Mouse (Mus musculus): ENCODE data around the gene Uqcrc1.

The Uqcrc1 gene

GRCm38 (mm10) chr9:108985710-108986109, 49.3 kb downstream of the Uqcrc1 start, which contains the start of gene Ucn2:
Gene Ucn2, plus strand, starts transcription at chr9:108986010.
- DNase-seq (ENCODE audit: low spot score) = no peak

GRCm38 (mm10) chr9:108987704-108988350, 51.4 kb downstream of the Uqcrc1 start:
- DNase-seq (ENCODE audit: low spot score) = no peak

GRCm38 (mm10) chr9:108989802-108990461, 53.5 kb downstream of the Uqcrc1 start:
- no peak for DNase-seq (ENCODE audit: low spot score)

- DNase-seq (ENCODE audit: low spot score) = no peak
Measured at GRCm38 (mm10) chr9:108990462-108990820, 54.0 kb downstream of the Uqcrc1 start.

GRCm38 (mm10) chr9:108991428-108992084, 55.1 kb downstream of the Uqcrc1 start, which contains the start of gene Pfkfb4:
Gene Pfkfb4, plus strand, starts transcription at chr9:108991778.
- peak; percentile 98 for DNase-seq (ENCODE audit: low spot score)

GRCm38 (mm10) chr9:108992085-108992469, 55.6 kb downstream of the Uqcrc1 start:
- DNase-seq (ENCODE audit: low spot score) = no peak

GRCm38 (mm10) chr9:108992620-108993361, 56.4 kb downstream of the Uqcrc1 start:
- no peak for DNase-seq (ENCODE audit: low spot score)

- no peak for DNase-seq (ENCODE audit: low spot score)
Measured at GRCm38 (mm10) chr9:108996411-108996810, 60.0 kb downstream of the Uqcrc1 start.

GRCm38 (mm10) chr9:108998287-108999166, 62.1 kb downstream of the Uqcrc1 start:
- DNase-seq (ENCODE audit: low spot score) = no peak

- DNase-seq (ENCODE audit: low spot score) = no peak
Measured at GRCm38 (mm10) chr9:108999167-108999526, 62.7 kb downstream of the Uqcrc1 start.

All from T-cell, adult 2 months (primary cell).